Mouse (Mus musculus) myocyte (in vitro differentiated cells): ENCODE data around the gene Clip1. TPM values are rescaled to one million over a fixed set of nuclear protein-coding genes. Genes with fewer than 3 reads are reported as not detected.

Source experiments
- H3K27me3 ChIP-seq: one replicate; pipeline ENCODE4 v1.6.1; 2011; ENCODE audit not compliant: control insufficient read depth, insufficient read depth, insufficient read length
- H3K36me3 ChIP-seq: one replicate; pipeline ENCODE4 v1.6.1; 2011; ENCODE audit not compliant: control insufficient read depth, insufficient read depth
- H3K4me2 ChIP-seq: one replicate; pipeline ENCODE4 v1.6.1; 2011; ENCODE audit warnings: low read depth, control low read depth
- H3K4me3 ChIP-seq: one replicate; pipeline ENCODE4 v1.5.1; 2011; ENCODE audit warnings: mild to moderate bottlenecking, control low read depth, moderate library complexity
- H3K79me2 ChIP-seq: one replicate; pipeline ENCODE4 v1.6.1; 2011; ENCODE audit not compliant: control insufficient read depth, insufficient read depth
- H3ac ChIP-seq: one replicate; pipeline ENCODE4 v1.6.1; 2011; ENCODE audit not compliant: control insufficient read depth, insufficient read length
- CEBPB ChIP-seq: IDR thresholded peaks from 2 replicates; pipeline ENCODE4 v1.6.1; 2011; ENCODE audit warnings: mild to moderate bottlenecking, moderate library complexity; ENCODE audit not compliant: poor library complexity, insufficient read depth, severe bottlenecking
- E2F4 ChIP-seq: IDR thresholded peaks from one replicate; pipeline ENCODE4 v1.6.1; 2011; ENCODE audit warnings: mild to moderate bottlenecking, control low read depth, moderate library complexity; ENCODE audit not compliant: insufficient read depth
- MAX ChIP-seq: IDR thresholded peaks from one replicate; pipeline ENCODE4 v1.6.1; 2011; ENCODE audit warnings: low read depth, mild to moderate bottlenecking, control low read depth
- MYOD1 ChIP-seq, 3 experiments: IDR thresholded peaks; one replicate each; pipeline ENCODE4 v1.6.1; 2011; ENCODE audit warnings: control low read depth in 2 of 3, low read depth in 2 of 3, mild to moderate bottlenecking in 2 of 3, moderate library complexity in 1 of 3; ENCODE audit not compliant: insufficient read length in 2 of 3, control insufficient read depth in 1 of 3
- MYOG ChIP-seq, 3 experiments: IDR thresholded peaks; one replicate each; pipeline ENCODE4 v1.6.1; 2011; ENCODE audit warnings: control low read depth in 2 of 3, low read depth in 2 of 3, mild to moderate bottlenecking in 2 of 3; ENCODE audit not compliant: insufficient read length in 2 of 3, control insufficient read depth in 1 of 3, insufficient read depth in 1 of 3
- POLR2A ChIP-seq: IDR thresholded peaks from one replicate; pipeline ENCODE4 v1.6.1; 2011; ENCODE audit warnings: low read depth, mild to moderate bottlenecking, control low read depth, moderate library complexity; ENCODE audit not compliant: insufficient read length
- POLR2AphosphoS2 ChIP-seq: IDR thresholded peaks from one replicate; pipeline ENCODE4 v1.6.1; 2011; ENCODE audit warnings: low read depth, control low read depth; ENCODE audit not compliant: insufficient read length
- REST ChIP-seq: IDR thresholded peaks from one replicate; pipeline ENCODE4 v1.6.1; 2011; ENCODE audit warnings: mild to moderate bottlenecking, control low read depth, moderate library complexity; ENCODE audit not compliant: insufficient read depth, insufficient read length
- SRF ChIP-seq: IDR thresholded peaks from one replicate; pipeline ENCODE4 v1.6.1; 2011; ENCODE audit warnings: low read depth; ENCODE audit not compliant: control insufficient read depth, insufficient read length
- TCF12 ChIP-seq: IDR thresholded peaks from one replicate; pipeline ENCODE4 v1.6.1; 2011; ENCODE audit warnings: mild to moderate bottlenecking, control low read depth; ENCODE audit not compliant: poor library complexity, insufficient read depth, severe bottlenecking
- TCF3 ChIP-seq: IDR thresholded peaks from one replicate; pipeline ENCODE4 v1.6.1; 2011; ENCODE audit warnings: low read depth, control low read depth; ENCODE audit not compliant: insufficient read length
- USF1 ChIP-seq: IDR thresholded peaks from one replicate; pipeline ENCODE4 v1.6.1; 2011; ENCODE audit warnings: low read depth, mild to moderate bottlenecking, control low read depth, moderate library complexity
- polyA plus RNA-seq: library from polyadenylated mRNA; unstranded; fragments of >200 nt; fragmentation: generic; extraction: Trizol; gene quantifications from one replicate; pipeline ENCODE4 v1.2.1, GENCODE M21; 2012; ENCODE audit warnings: missing spikeins

Clip1 gene
- polyA plus RNA-seq, 1 experiment, result 17.5 TPM

- Histone ChIP-seq H3K27me3 (no peaks in the 10 kb centered on the region), H3K4me3 (no peak overlapping the region), H3ac (no peak overlapping the region), H3K79me2 (no peaks in the 10 kb centered on the region), H3K4me2 (no peak overlapping the region), H3K36me3 (peaks cover 5% of the 10 kb centered on the region)
- TF ChIP-seq POLR2A (no peak), E2F4 (no peak), MYOG (IDR thresholded peaks at IDR 0.05; ENCODE audit: control insufficient read depth in 1 of 3, insufficient read depth in 1 of 3, insufficient read length in 2 of 3, low read depth in 2 of 3) (no peak), TCF12 (no peak), TCF3 (no peak), REST (no peak), USF1 (no peak), MYOD1 (IDR thresholded peaks at IDR 0.05; ENCODE audit: control insufficient read depth in 1 of 3, insufficient read length in 2 of 3, low read depth in 2 of 3) (no peak), MAX (no peak), CEBPB (no peak), SRF (no peak)
These were observed 70.2 kb downstream of the Clip1 start for GRCm38 (mm10) chr5:123614246-123614645.

GRCm38 (mm10) chr5:123609843-123610242 is 74.6 kb downstream of the Clip1 start:
- peaks cover 22% of the 10 kb centered on the region for H3K36me3 ChIP-seq
- H3K27me3 ChIP-seq, result no peaks in the 10 kb centered on the region
- H3K4me2 ChIP-seq, result no peak overlapping the region
- H3ac ChIP-seq, result no peak overlapping the region
- no peaks in the 10 kb centered on the region for H3K79me2 ChIP-seq
- TF ChIP-seq CEBPB (no peak), POLR2A (no peak), SRF (no peak), POLR2AphosphoS2 (no peak), REST (no peak), MYOG (IDR thresholded peaks at IDR 0.05; ENCODE audit: control insufficient read depth in 1 of 3, insufficient read depth in 1 of 3, insufficient read length in 2 of 3, low read depth in 2 of 3) (no peak), TCF12 (no peak), USF1 (no peak), E2F4 (no peak), MAX (no peak)
- H3K4me3 ChIP-seq, result no peak overlapping the region

GRCm38 (mm10) chr5:123609416-123609815 is 75.0 kb downstream of the Clip1 start:
- H3K36me3 ChIP-seq, result peaks cover 26% of the 10 kb centered on the region
- no peak for TF ChIP-seq SRF
- TF ChIP-seq MAX, result no peak
- no peak for TF ChIP-seq POLR2AphosphoS2
- TF ChIP-seq E2F4, result no peak
- TF ChIP-seq MYOG (IDR thresholded peaks at IDR 0.05; ENCODE audit: control insufficient read depth in 1 of 3, insufficient read depth in 1 of 3, insufficient read length in 2 of 3, low read depth in 2 of 3), result no peak
- no peak for TF ChIP-seq CEBPB
- no peak for TF ChIP-seq USF1
- no peak for TF ChIP-seq MYOD1 (IDR thresholded peaks at IDR 0.05; ENCODE audit: control insufficient read depth in 1 of 3, insufficient read length in 2 of 3, low read depth in 2 of 3)

GRCm38 (mm10) chr5:123607211-123607669 is 77.2 kb downstream of the Clip1 start:
- H3ac ChIP-seq, result no peak overlapping the region
- TF ChIP-seq MAX (no peak), POLR2A (no peak), TCF3 (no peak), MYOD1 (IDR thresholded peaks at IDR 0.05; ENCODE audit: control insufficient read depth in 1 of 3, insufficient read length in 2 of 3, low read depth in 2 of 3) (no peak), E2F4 (no peak), REST (no peak), POLR2AphosphoS2 (no peak), TCF12 (no peak), CEBPB (no peak), MYOG (IDR thresholded peaks at IDR 0.05; ENCODE audit: control insufficient read depth in 1 of 3, insufficient read depth in 1 of 3, insufficient read length in 2 of 3, low read depth in 2 of 3) (no peak), SRF (no peak)
- no peak overlapping the region for H3K4me3 ChIP-seq
- H3K36me3 ChIP-seq, result peaks cover 31% of the 10 kb centered on the region
- no peaks in the 10 kb centered on the region for H3K79me2 ChIP-seq
- no peaks in the 10 kb centered on the region for H3K27me3 ChIP-seq
- H3K4me2 ChIP-seq, result no peak overlapping the region

More at GRCm38 (mm10) chr5:123609416-123609815, 75.0 kb downstream of the Clip1 start:
- no peak overlapping the region for H3K4me3 ChIP-seq
- H3K4me2 ChIP-seq, result no peak overlapping the region
- no peaks in the 10 kb centered on the region for H3K27me3 ChIP-seq
- H3ac ChIP-seq, result no peak overlapping the region
- H3K79me2 ChIP-seq, result no peaks in the 10 kb centered on the region

GRCm38 (mm10) chr5:123603496-123603895 is 80.9 kb downstream of the Clip1 start:
- TF ChIP-seq CEBPB, result no peak
- no peak for TF ChIP-seq E2F4
- no peak for TF ChIP-seq TCF12
- no peak for TF ChIP-seq USF1
- TF ChIP-seq POLR2A, result no peak
- TF ChIP-seq MYOD1 (IDR thresholded peaks at IDR 0.05; ENCODE audit: control insufficient read depth in 1 of 3, insufficient read length in 2 of 3, low read depth in 2 of 3), result no peak
- no peak for TF ChIP-seq MYOG (IDR thresholded peaks at IDR 0.05; ENCODE audit: control insufficient read depth in 1 of 3, insufficient read depth in 1 of 3, insufficient read length in 2 of 3, low read depth in 2 of 3)
- no peak for TF ChIP-seq TCF3
- TF ChIP-seq POLR2AphosphoS2, result no peak
- no peak for TF ChIP-seq REST
- TF ChIP-seq MAX, result no peak
- no peak for TF ChIP-seq SRF
- peaks cover 34% of the 10 kb centered on the region for H3K36me3 ChIP-seq
- H3K27me3 ChIP-seq, result no peaks in the 10 kb centered on the region
- no peak overlapping the region for H3K4me2 ChIP-seq
- no peak overlapping the region for H3ac ChIP-seq
- H3K4me3 ChIP-seq, result no peak overlapping the region
- H3K79me2 ChIP-seq, result no peaks in the 10 kb centered on the region
